Mouse (Mus musculus) embryo, embryonic 11.5 days (tissue): Measurements from ENCODE around the gene Ccdc12.
A peak's percentile ranks its signal among the peaks of the same experiment; 100 is the strongest.

Experiments
- DNase-seq: peaks from one replicate; pipeline ENCODE4 v3.0.0-alpha.2; 2012; ENCODE audit warnings: low read depth, low spot score

Gene Ccdc12

GRCm38 (mm10) chr9:110741711-110742294 lies 85.5 kb downstream of the Ccdc12 start, which contains the start of gene Myl3:
Myl3 (plus strand) TSS chr9:110741861.
- DNase-seq, result no peak

- no peak for DNase-seq
Measured at GRCm38 (mm10) chr9:110742295-110742950, 86.1 kb downstream of the Ccdc12 start.

- no peak for DNase-seq
Measured at GRCm38 (mm10) chr9:110742951-110743455, 86.7 kb downstream of the Ccdc12 start.

GRCm38 (mm10) chr9:110743456-110744323 lies 87.4 kb downstream of the Ccdc12 start:
- DNase-seq, result no peak

GRCm38 (mm10) chr9:110745752-110746151 lies 89.4 kb downstream of the Ccdc12 start:
- no peak for DNase-seq

GRCm38 (mm10) chr9:110746238-110746637 lies 89.9 kb downstream of the Ccdc12 start:
- DNase-seq, result peak; percentile 41

- DNase-seq, result no peak
Measured at GRCm38 (mm10) chr9:110746961-110747360, 90.7 kb downstream of the Ccdc12 start, which contains the start of gene Pth1r. Pth1r (minus strand) TSS chr9:110747145.

GRCm38 (mm10) chr9:110748451-110748850 lies 92.1 kb downstream of the Ccdc12 start:
- no peak for DNase-seq

- no peak for DNase-seq
Measured at GRCm38 (mm10) chr9:110750404-110751187, 94.3 kb downstream of the Ccdc12 start.

GRCm38 (mm10) chr9:110751412-110751811 lies 95.1 kb downstream of the Ccdc12 start:
- no peak for DNase-seq

- no peak for DNase-seq
Measured at GRCm38 (mm10) chr9:110752917-110753435, 96.7 kb downstream of the Ccdc12 start.

- DNase-seq, result no peak
Measured at GRCm38 (mm10) chr9:110753773-110754172, 97.5 kb downstream of the Ccdc12 start.

- DNase-seq, result no peak
Measured at GRCm38 (mm10) chr9:110757816-110758215, 101.5 kb downstream of the Ccdc12 start.

- DNase-seq, result no peak
Measured at GRCm38 (mm10) chr9:110758605-110759004, 102.3 kb downstream of the Ccdc12 start.

GRCm38 (mm10) chr9:110759265-110759664 lies 103.0 kb downstream of the Ccdc12 start:
- no peak for DNase-seq

GRCm38 (mm10) chr9:110760886-110761285 lies 104.6 kb downstream of the Ccdc12 start:
- no peak for DNase-seq
